Mouse (Mus musculus): ENCODE data around the gene Mbl2. TPM values are rescaled to one million over a fixed set of nuclear protein-coding genes. Genes with fewer than 3 reads are reported as not detected.
"Not testable (repeated sequence)": the region's sequence is repeated elsewhere in the genome, so short reads cannot be mapped to it uniquely, and the experiment has no call there.

Mbl2 gene
- not detected in 2 replicates for polyA plus RNA-seq (2015; fragmentation: Nextera tagmentation; extraction: Ambion mirVana)

DNA sequence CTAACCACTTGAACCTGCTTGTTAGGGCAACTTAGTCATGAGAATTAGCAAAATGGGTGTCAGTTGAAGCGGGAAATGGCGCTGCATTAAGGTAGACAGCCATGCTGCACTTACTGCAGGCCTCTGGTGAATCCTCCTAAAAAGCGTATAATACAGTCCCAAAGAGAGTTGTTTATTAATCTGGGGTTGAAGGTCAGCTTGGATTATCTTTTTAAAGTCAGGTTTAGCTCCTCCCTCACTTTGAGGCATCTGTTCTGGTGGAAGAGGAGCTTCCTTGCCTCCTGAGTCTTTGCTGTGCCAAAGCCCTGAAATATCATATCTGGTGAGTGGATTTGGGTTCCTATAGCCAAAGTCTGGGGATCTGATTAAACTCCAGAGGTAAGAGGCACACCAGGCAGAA, at the start of gene Mbl2:
TSS of gene Mbl2 (plus strand) at position 252 of the 400 bp plus-strand sequence.
- Histone ChIP-seq H3K27ac (ENCODE audit: low read length) (no peak within 1 kb of the TSS), H3K27me3 (replicated peaks; ENCODE audit: control insufficient read depth, insufficient read depth, low read length) (no peaks in the 10 kb centered on the region), H3K4me2 (ENCODE audit: low read length) (no peak within 1 kb of the TSS), H3K36me3 (ENCODE audit: control insufficient read depth, insufficient read depth) (no peaks in the 10 kb centered on the region), H3K9me3 (ENCODE audit: control insufficient read depth, low read length) (no peaks in the 10 kb centered on the region), H3K4me3 (replicated peaks; ENCODE audit: low read length) (no peak within 1 kb of the TSS), H3K9ac (replicated peaks; ENCODE audit: low read depth, low read length) (no peak within 1 kb of the TSS), H3K4me1 (replicated peaks; ENCODE audit: control insufficient read depth, insufficient read depth, low read length) (no peaks in the 10 kb centered on the region)
- ATAC-seq: no peak
- 86% methylated on average over 3 of the region's 3 CpGs for WGBS

DNA sequence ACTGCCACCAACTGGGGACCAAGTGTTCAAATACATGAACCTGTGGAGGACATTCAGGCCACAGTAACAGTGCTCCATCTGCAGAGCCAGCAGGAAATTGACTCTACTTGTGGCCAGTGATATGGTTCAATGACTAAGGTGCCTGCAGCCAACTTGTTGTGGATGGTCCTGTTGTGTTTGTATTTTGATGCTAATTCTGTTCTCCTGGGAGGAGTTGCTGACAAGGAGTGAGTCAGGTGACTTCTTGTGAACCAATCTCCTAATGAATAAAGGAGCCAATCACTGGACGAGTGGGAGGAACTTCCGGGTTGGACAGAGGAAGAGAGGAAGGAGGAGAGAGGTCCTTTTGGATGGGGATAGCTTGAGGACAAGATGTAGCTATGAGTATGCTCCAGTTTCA, 47.2 kb upstream of the Mbl2 start:
- Histone ChIP-seq H3K36me3 (ENCODE audit: control insufficient read depth, insufficient read depth) (no peaks in the 10 kb centered on the region), H3K4me2 (ENCODE audit: low read length) (no peak overlapping the region), H3K9ac (replicated peaks; ENCODE audit: low read depth, low read length) (no peak overlapping the region), H3K9me3 (ENCODE audit: control insufficient read depth, low read length) (peaks cover 3% of the 10 kb centered on the region; the same call in 1 of the 2 replicates), H3K4me3 (replicated peaks; ENCODE audit: low read length) (no peak overlapping the region), H3K4me1 (replicated peaks; ENCODE audit: control insufficient read depth, insufficient read depth, low read length) (no peaks in the 10 kb centered on the region), H3K27ac (ENCODE audit: low read length) (no peak overlapping the region), H3K27me3 (replicated peaks; ENCODE audit: control insufficient read depth, insufficient read depth, low read length) (no peaks in the 10 kb centered on the region)
- ATAC-seq: no peak
- WGBS: 81% methylated on average over 2 of the region's 2 CpGs

DNA sequence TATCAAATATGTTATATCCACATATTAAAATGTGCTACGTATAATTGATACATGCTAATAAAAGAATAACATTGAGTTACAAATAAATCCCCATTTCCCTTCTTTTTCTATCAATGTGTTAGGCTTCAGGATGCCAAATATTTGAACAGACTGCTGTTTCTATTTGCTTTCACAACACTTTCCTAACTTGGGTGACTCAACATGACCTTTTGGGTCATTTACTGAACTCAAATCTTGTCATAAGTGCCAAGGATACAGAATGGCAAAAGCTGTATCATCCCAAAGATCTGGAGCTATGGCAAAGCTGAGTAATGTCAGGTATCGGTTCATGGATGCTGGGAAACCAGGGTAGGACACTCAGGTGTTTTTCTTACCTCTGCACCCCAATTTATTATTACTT, 45.5 kb upstream of the Mbl2 start:
- H3K27ac ChIP-seq (ENCODE audit: low read length): no peak overlapping the region
- ATAC-seq: no peak
- no peaks in the 10 kb centered on the region for H3K4me1 ChIP-seq (replicated peaks; ENCODE audit: control insufficient read depth, insufficient read depth, low read length)
- 97% methylated on average over 2 of the region's 2 CpGs for WGBS
- H3K4me2 ChIP-seq (ENCODE audit: low read length): no peak overlapping the region
- H3K4me3 ChIP-seq (replicated peaks; ENCODE audit: low read length): no peak overlapping the region
- no peaks in the 10 kb centered on the region for H3K36me3 ChIP-seq (ENCODE audit: control insufficient read depth, insufficient read depth)
- H3K9ac ChIP-seq (replicated peaks; ENCODE audit: low read depth, low read length): no peak overlapping the region
- H3K27me3 ChIP-seq (replicated peaks; ENCODE audit: control insufficient read depth, insufficient read depth, low read length): no peaks in the 10 kb centered on the region
- H3K9me3 ChIP-seq (ENCODE audit: control insufficient read depth, low read length): peaks cover 3% of the 10 kb centered on the region; the same call in 1 of the 2 replicates

DNA sequence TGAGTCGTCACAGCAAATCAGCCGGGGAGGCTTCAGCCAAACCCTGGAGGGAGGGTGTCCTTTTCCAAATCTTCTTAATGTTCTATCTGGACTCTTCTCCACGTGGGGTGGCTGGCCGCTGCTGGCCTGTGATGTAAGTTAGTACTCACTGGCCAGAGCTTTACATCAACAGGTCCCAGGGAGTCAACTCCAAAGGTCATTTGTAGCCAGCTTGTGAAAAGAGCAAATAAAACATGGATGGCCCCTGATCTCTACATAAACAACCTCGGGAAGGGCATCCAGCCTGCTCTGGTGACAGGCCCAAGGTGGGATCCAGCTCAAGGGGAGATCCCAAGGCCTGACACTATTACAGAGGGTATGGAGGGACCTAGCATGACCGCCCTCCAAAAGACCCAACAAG, 37.7 kb upstream of the Mbl2 start:
- no peak overlapping the region for H3K4me3 ChIP-seq (replicated peaks; ENCODE audit: low read length)
- H3K27ac ChIP-seq (ENCODE audit: low read length): no peak overlapping the region
- WGBS: 88% methylated on average over 6 of the region's 6 CpGs
- no peaks in the 10 kb centered on the region for H3K36me3 ChIP-seq (ENCODE audit: control insufficient read depth, insufficient read depth)
- ATAC-seq: no peak
- no peaks in the 10 kb centered on the region for H3K9me3 ChIP-seq (ENCODE audit: control insufficient read depth, low read length)
- H3K4me2 ChIP-seq (ENCODE audit: low read length): no peak overlapping the region
- no peaks in the 10 kb centered on the region for H3K27me3 ChIP-seq (replicated peaks; ENCODE audit: control insufficient read depth, insufficient read depth, low read length)
- H3K4me1 ChIP-seq (replicated peaks; ENCODE audit: control insufficient read depth, insufficient read depth, low read length): no peaks in the 10 kb centered on the region
- no peak overlapping the region for H3K9ac ChIP-seq (replicated peaks; ENCODE audit: low read depth, low read length)

DNA sequence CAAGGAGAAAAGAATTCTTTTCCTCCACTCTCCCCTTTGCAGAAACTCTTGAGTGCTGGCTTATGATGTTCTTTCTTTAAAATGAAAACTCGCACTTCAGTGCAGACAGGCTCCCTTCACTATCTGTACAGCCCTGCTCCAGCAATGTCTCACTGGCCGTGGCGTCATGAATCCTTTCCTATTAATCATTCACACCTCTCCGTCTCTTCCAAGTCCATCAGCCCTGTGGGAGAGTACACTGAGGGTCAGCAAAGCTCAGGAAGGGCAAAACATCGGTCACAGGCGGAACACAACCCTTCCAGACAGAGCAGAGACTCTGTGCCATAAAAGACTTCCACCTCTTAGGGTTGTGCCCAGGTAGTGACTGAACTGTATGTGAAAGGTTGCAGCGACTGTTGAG, 30.6 kb upstream of the Mbl2 start:
- H3K4me1 ChIP-seq (replicated peaks; ENCODE audit: control insufficient read depth, insufficient read depth, low read length): no peaks in the 10 kb centered on the region
- H3K27me3 ChIP-seq (replicated peaks; ENCODE audit: control insufficient read depth, insufficient read depth, low read length): no peaks in the 10 kb centered on the region
- H3K9ac ChIP-seq (replicated peaks; ENCODE audit: low read depth, low read length): no peak overlapping the region
- H3K36me3 ChIP-seq (ENCODE audit: control insufficient read depth, insufficient read depth): no peaks in the 10 kb centered on the region
- H3K4me2 ChIP-seq (ENCODE audit: low read length): no peak overlapping the region
- H3K27ac ChIP-seq (ENCODE audit: low read length): no peak overlapping the region
- ATAC-seq: no peak
- no peak overlapping the region for H3K4me3 ChIP-seq (replicated peaks; ENCODE audit: low read length)
- H3K9me3 ChIP-seq (ENCODE audit: control insufficient read depth, low read length): no peaks in the 10 kb centered on the region
- WGBS: 86% methylated on average over 7 of the region's 7 CpGs

DNA sequence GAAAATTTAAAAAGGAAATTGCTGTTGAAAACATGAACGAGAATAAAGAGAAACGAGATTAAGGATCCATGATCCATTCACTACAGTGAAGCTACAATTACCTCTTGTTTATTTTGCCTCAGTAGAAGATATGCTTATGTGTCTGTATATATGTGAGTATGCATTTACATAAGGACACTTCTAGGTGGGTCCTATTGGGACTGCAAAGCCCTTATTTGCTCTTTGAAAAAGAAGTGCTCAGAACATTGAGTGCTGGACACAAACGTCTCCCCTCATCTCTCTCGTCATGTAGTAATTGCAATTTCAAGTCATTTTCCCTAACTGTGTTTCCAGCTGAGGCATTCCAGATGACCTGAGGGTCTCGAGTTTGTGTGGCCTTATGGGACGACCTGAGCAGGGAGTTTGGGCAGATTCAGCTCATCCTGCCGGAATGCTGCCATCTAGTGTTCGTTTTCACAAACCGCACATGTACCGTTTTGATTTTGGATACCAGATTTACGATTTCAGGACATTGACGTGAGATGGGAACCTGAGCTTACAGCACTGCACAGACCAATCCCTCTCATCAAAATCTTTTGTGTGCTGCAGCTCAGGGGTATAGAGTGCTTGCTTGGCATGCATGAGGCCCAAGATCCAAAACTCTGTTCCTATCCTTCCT, 27.5 kb upstream of the Mbl2 start:
- Histone ChIP-seq H3K36me3 (ENCODE audit: control insufficient read depth, insufficient read depth) (no peaks in the 10 kb centered on the region), H3K9me3 (ENCODE audit: control insufficient read depth, low read length) (no peaks in the 10 kb centered on the region), H3K27me3 (replicated peaks; ENCODE audit: control insufficient read depth, insufficient read depth, low read length) (no peaks in the 10 kb centered on the region), H3K4me1 (replicated peaks; ENCODE audit: control insufficient read depth, insufficient read depth, low read length) (no peaks in the 10 kb centered on the region), H3K9ac (replicated peaks; ENCODE audit: low read depth, low read length) (no peak overlapping the region), H3K4me3 (replicated peaks; ENCODE audit: low read length) (no peak overlapping the region), H3K4me2 (ENCODE audit: low read length) (no peak overlapping the region), H3K27ac (ENCODE audit: low read length) (no peak overlapping the region)
- 19% methylated on average over 12 of the region's 12 CpGs for WGBS
- peak; percentile 67 for ATAC-seq

DNA sequence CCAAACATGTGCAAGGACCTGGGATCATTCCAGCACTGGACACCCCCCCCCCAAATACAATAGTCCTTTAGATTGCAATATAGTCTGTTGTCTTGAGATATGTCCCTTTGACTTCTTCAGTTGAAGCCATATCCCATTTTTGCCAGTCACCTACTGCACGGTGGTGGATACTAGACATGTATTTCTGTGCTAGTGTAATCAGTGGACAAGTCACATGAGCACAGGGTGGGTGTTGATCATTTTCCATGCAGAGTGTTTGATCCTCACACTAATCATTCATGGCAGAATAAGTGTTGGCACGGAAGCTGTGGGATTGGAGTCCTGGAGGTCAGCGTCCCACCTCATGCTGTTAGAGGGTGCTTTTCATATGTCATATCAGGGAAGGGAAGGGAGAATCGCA, 26.9 kb upstream of the Mbl2 start:
- no peaks in the 10 kb centered on the region for H3K9me3 ChIP-seq (ENCODE audit: control insufficient read depth, low read length)
- H3K4me1 ChIP-seq (replicated peaks; ENCODE audit: control insufficient read depth, insufficient read depth, low read length): no peaks in the 10 kb centered on the region
- H3K4me3 ChIP-seq (replicated peaks; ENCODE audit: low read length): no peak overlapping the region
- WGBS: 93% methylated on average over 4 of the region's 4 CpGs
- no peak overlapping the region for H3K9ac ChIP-seq (replicated peaks; ENCODE audit: low read depth, low read length)
- no peak overlapping the region for H3K27ac ChIP-seq (ENCODE audit: low read length)
- ATAC-seq: peak; percentile 20; the same call in 1 of the 2 replicates
- no peak overlapping the region for H3K4me2 ChIP-seq (ENCODE audit: low read length)
- H3K36me3 ChIP-seq (ENCODE audit: control insufficient read depth, insufficient read depth): no peaks in the 10 kb centered on the region
- no peaks in the 10 kb centered on the region for H3K27me3 ChIP-seq (replicated peaks; ENCODE audit: control insufficient read depth, insufficient read depth, low read length)

DNA sequence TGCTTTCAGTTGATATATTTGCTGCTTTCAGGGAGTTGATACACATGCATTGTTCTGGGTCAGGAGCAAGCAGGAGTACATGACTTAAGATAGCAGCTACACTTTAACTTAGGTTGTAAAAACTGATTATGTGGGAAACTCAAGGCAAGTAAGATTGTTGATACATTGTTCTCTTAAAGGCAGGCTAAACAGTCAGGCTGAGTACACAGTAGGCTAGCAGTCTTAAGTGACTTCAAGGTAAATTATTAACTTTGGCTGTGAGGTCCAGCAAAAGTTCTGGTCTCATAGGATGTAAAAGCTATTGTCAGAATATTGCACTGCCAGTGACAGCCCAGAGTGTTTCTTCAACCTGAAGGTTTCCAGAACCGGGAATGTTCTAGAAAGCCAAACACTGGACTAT, 25.8 kb upstream of the Mbl2 start:
- H3K27me3 ChIP-seq (replicated peaks; ENCODE audit: control insufficient read depth, insufficient read depth, low read length): no peaks in the 10 kb centered on the region
- no peak overlapping the region for H3K4me3 ChIP-seq (replicated peaks; ENCODE audit: low read length)
- no peak overlapping the region for H3K4me2 ChIP-seq (ENCODE audit: low read length)
- no peaks in the 10 kb centered on the region for H3K36me3 ChIP-seq (ENCODE audit: control insufficient read depth, insufficient read depth)
- WGBS: 85% methylated on average over 1 of the region's 1 CpGs
- no peaks in the 10 kb centered on the region for H3K4me1 ChIP-seq (replicated peaks; ENCODE audit: control insufficient read depth, insufficient read depth, low read length)
- ATAC-seq: no peak
- H3K9me3 ChIP-seq (ENCODE audit: control insufficient read depth, low read length): no peaks in the 10 kb centered on the region
- no peak overlapping the region for H3K9ac ChIP-seq (replicated peaks; ENCODE audit: low read depth, low read length)
- H3K27ac ChIP-seq (ENCODE audit: low read length): no peak overlapping the region

DNA sequence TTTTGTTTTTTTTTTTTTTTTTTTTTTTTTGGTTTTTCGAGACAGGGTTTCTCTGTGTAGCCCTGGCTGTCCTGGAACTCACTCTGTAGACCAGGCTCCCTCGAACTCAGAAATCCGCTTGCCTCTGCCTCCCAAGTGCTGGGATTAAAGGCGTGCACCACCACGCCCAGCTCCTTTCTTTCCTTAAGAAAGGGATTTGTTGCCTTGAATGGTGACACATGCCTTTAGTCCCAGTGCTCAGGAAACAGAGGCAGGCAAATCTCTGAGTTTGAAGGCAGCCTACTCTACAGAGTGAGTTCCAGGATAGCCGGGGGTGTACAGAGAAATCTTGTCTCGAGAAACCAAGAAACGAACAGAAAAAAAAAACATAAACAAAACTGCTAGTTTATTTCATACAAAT, 23.7 kb upstream of the Mbl2 start:
- H3K27ac ChIP-seq (ENCODE audit: low read length); H3K27me3 ChIP-seq (replicated peaks; ENCODE audit: control insufficient read depth, insufficient read depth, low read length); H3K4me2 ChIP-seq (ENCODE audit: low read length); H3K4me1 ChIP-seq (replicated peaks; ENCODE audit: control insufficient read depth, insufficient read depth, low read length); H3K36me3 ChIP-seq (ENCODE audit: control insufficient read depth, insufficient read depth); H3K9ac ChIP-seq (replicated peaks; ENCODE audit: low read depth, low read length); ATAC-seq; H3K9me3 ChIP-seq (ENCODE audit: control insufficient read depth, low read length); H3K4me3 ChIP-seq (replicated peaks; ENCODE audit: low read length): not testable (repeated sequence)
- WGBS: 88% methylated on average over 7 of the region's 8 CpGs

DNA sequence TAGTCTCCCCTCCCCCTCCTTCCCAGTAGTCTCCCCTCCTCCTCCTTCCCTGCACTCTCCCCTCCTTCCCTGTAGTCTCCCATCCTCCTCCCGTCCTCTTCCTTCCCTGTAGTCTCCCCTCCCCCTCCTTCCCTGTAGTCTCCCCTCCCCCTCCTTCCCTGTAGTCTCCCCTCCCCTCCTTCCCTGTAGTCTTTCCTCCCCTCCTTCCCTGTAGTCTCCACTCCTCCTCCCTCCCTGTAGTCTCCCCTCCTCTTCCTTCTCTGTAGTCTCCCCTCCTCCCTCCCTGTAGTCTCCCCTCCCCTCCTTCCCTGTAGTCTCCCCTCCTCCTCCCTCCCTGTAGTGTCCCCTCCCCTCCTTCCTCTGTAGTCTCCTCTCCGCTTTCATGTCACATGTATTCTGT, 18.7 kb upstream of the Mbl2 start:
- Histone ChIP-seq H3K27ac (ENCODE audit: low read length) (no peak overlapping the region), H3K27me3 (replicated peaks; ENCODE audit: control insufficient read depth, insufficient read depth, low read length) (no peaks in the 10 kb centered on the region), H3K4me2 (ENCODE audit: low read length) (no peak overlapping the region), H3K36me3 (ENCODE audit: control insufficient read depth, insufficient read depth) (no peaks in the 10 kb centered on the region), H3K9me3 (ENCODE audit: control insufficient read depth, low read length) (no peaks in the 10 kb centered on the region), H3K4me1 (replicated peaks; ENCODE audit: control insufficient read depth, insufficient read depth, low read length) (no peaks in the 10 kb centered on the region), H3K4me3 (replicated peaks; ENCODE audit: low read length) (no peak overlapping the region), H3K9ac (replicated peaks; ENCODE audit: low read depth, low read length) (no peak overlapping the region)
- no peak for ATAC-seq
- WGBS: 39% methylated on average over 2 of the region's 2 CpGs

Measured in forebrain, embryonic 16.5 days (tissue).